Mouse (Mus musculus) monocyte, adult 5-6 weeks (primary cell): ENCODE results near the gene Nucb1. TPM values are rescaled to one million over a fixed set of nuclear protein-coding genes. Genes with fewer than 3 reads are reported as not detected.

Experiments used
- ATAC-seq: fragments of 153-309, 156-312 bp; replicated peaks from 2 replicates; pipeline ENCODE4 v1.8.0; 2017; ENCODE audit warnings: mild to moderate bottlenecking; ENCODE audit not compliant: low TSS enrichment, insufficient number of reproducible peaks, severe bottlenecking, poor library complexity, low FRiP score
- total RNA-seq: library from RNA; stranded (forward); fragments of 200-1000, 200-491, 200-594 nt; gene quantifications from 3 replicates; pipeline ENCODE4 v1.2.3, GENCODE M21; 2017

The Nucb1 gene
- total RNA-seq, 1 experiment from 2014 or later, result 142 TPM

- ATAC-seq, result no peak
Observed at GRCm38 (mm10) chr7:45455932-45456696, 54.1 kb downstream of the Nucb1 start.

- ATAC-seq, result no peak
Observed at GRCm38 (mm10) chr7:45454971-45455370, 55.2 kb downstream of the Nucb1 start.

GRCm38 (mm10) chr7:45451344-45451982, 58.7 kb downstream of the Nucb1 start:
- peak; percentile 90 for ATAC-seq

GRCm38 (mm10) chr7:45449974-45450373, 60.2 kb downstream of the Nucb1 start:
- ATAC-seq, result no peak

GRCm38 (mm10) chr7:45447325-45447990, 62.7 kb downstream of the Nucb1 start:
- no peak for ATAC-seq

- ATAC-seq, result no peak
Observed at GRCm38 (mm10) chr7:45446589-45446988, 63.6 kb downstream of the Nucb1 start.

- ATAC-seq, result no peak
Observed at GRCm38 (mm10) chr7:45443526-45444420, 66.4 kb downstream of the Nucb1 start.

Other genes with a start within 250 kb of the Nucb1 start
- gene Slc6a21, start 232.9 kb downstream of the Nucb1 start, total RNA-seq, result not detected in 3 replicates
- gene Trpm4, start 176.6 kb downstream of the Nucb1 start, total RNA-seq, result 9.7 to 15.3 TPM (median 10.4 TPM) in 3 replicates
- not detected in 3 replicates for gene Hrc, start 175.1 kb downstream of the Nucb1 start, total RNA-seq
- gene Ppfia3, start 143.4 kb downstream of the Nucb1 start, total RNA-seq, result 0.19 TPM in 1 of 3 replicates, not detected in the others
- not detected in 3 replicates for gene Lin7b, start 139.8 kb downstream of the Nucb1 start, total RNA-seq
- 293 to 444 TPM (median 324 TPM) in 3 replicates for gene Snrnp70, start 114.7 kb downstream of the Nucb1 start, total RNA-seq
- gene Kcna7, start 104.8 kb downstream of the Nucb1 start, total RNA-seq, result not detected in 3 replicates
- not detected in 3 replicates for gene Ntf5, start 96.7 kb downstream of the Nucb1 start, total RNA-seq
- not detected in 3 replicates for gene Lhb, start 89.6 kb downstream of the Nucb1 start, total RNA-seq
- gene Gys1, start 75.6 kb downstream of the Nucb1 start, total RNA-seq, result 3.6 to 4.9 TPM (median 3.9 TPM) in 3 replicates
- gene Ruvbl2, start 72.3 kb downstream of the Nucb1 start, total RNA-seq, result 18.0 to 33.4 TPM (median 23.3 TPM) in 3 replicates
- gene Ftl1, start 50.5 kb downstream of the Nucb1 start, total RNA-seq, result 1,006 to 1,190 TPM (median 1,165 TPM) in 3 replicates
- gene Bax, start 43.5 kb downstream of the Nucb1 start, total RNA-seq, result 36.4 to 55.8 TPM (median 38.5 TPM) in 3 replicates
- 3.2 TPM in 1 of 3 replicates, not detected in the others for gene Tulp2, start 28.5 kb downstream of the Nucb1 start, total RNA-seq
- gene Gm45808, start 23.6 kb downstream of the Nucb1 start, total RNA-seq, result not detected in 3 replicates
- gene Dhdh, start 21.6 kb downstream of the Nucb1 start, total RNA-seq, result 7.0 to 8.3 TPM (median 7.5 TPM) in 3 replicates
- 204 to 390 TPM (median 221 TPM) in 3 replicates for gene Ppp1r15a, start 15.9 kb upstream of the Nucb1 start, total RNA-seq
- 0.10 TPM in 1 of 3 replicates, not detected in the others for gene Plekha4, start 15.9 kb upstream of the Nucb1 start, total RNA-seq
- not detected in 3 replicates for gene Hsd17b14, start 44.5 kb upstream of the Nucb1 start, total RNA-seq
- 5.1 to 21.4 TPM (median 11.9 TPM) in 3 replicates for gene Bcat2, start 59.7 kb upstream of the Nucb1 start, total RNA-seq
- not detected in 3 replicates for gene Fgf21, start 105.1 kb upstream of the Nucb1 start, total RNA-seq
- gene Fut1, start 106.9 kb upstream of the Nucb1 start, total RNA-seq, result not detected in 3 replicates
- not detected in 3 replicates for gene Izumo1, start 111.4 kb upstream of the Nucb1 start, total RNA-seq
- gene Rasip1, start 117.1 kb upstream of the Nucb1 start, total RNA-seq, result 0.11 to 0.48 TPM in 2 of 3 replicates, not detected in the other
- 0.19 TPM in 1 of 3 replicates, not detected in the others for gene Mamstr, start 129.6 kb upstream of the Nucb1 start, total RNA-seq
- gene Fut2, start 156.0 kb upstream of the Nucb1 start, total RNA-seq, result 1.4 TPM in 1 of 3 replicates, not detected in the others
- not detected in 3 replicates for gene Ntn5, start 173.6 kb upstream of the Nucb1 start, total RNA-seq
- gene Sec1, start 184.0 kb upstream of the Nucb1 start, total RNA-seq, result not detected in 3 replicates
- gene Car11, start 189.4 kb upstream of the Nucb1 start, total RNA-seq, result not detected in 3 replicates
- 4.3 to 13.1 TPM (median 4.5 TPM) in 3 replicates for gene Dbp, start 194.7 kb upstream of the Nucb1 start, total RNA-seq
- 966 to 1,078 TPM (median 1,028 TPM) in 3 replicates for gene Rpl18, start 205.1 kb upstream of the Nucb1 start, total RNA-seq
- gene Sphk2, start 207.6 kb upstream of the Nucb1 start, total RNA-seq, result 11.0 to 15.9 TPM (median 11.5 TPM) in 3 replicates
- 0.78 to 1.4 TPM in 2 of 3 replicates, not detected in the other for gene Fam83e, start 210.8 kb upstream of the Nucb1 start, total RNA-seq
- gene Spaca4, start 215.4 kb upstream of the Nucb1 start, total RNA-seq, result not detected in 3 replicates